Mouse (Mus musculus) T-cell, adult 2 months (primary cell): Measurements from ENCODE around the gene Gm49325.
A peak's percentile ranks its signal among the peaks of the same experiment; 100 is the strongest.

Source experiments
- DNase-seq: peaks from one replicate; pipeline ENCODE4 v3.0.0; 2022; ENCODE audit warnings: low spot score

Gene Gm49325

GRCm38 (mm10) chr10:77589117-77589516 is 16.9 kb upstream of the Gm49325 start:
- no peak for DNase-seq

GRCm38 (mm10) chr10:77589749-77590148 is 16.2 kb upstream of the Gm49325 start:
- no peak for DNase-seq

DNA sequence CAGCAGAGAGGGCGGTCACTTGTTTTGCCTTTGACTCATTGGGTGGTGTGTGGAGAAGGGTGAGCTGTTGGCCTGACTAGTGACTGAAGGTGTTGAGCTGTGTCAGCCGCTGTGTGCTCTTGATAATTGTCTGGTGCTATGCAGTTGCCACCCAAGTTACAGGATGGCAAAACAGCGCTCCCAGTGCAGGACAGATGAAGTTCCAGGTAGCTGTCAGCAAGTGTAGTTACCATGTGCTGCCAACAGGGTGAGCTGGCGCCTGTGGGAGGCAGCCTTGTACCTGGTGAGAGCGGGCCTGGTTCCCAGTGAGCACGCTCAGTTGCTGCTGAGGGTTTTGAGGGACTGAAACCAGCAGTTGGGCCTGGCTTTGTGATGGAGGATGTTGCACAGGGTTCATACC is 15.2 kb upstream of the Gm49325 start:
- DNase-seq: peak; percentile 74

GRCm38 (mm10) chr10:77591546-77591945 is 14.5 kb upstream of the Gm49325 start:
- DNase-seq: no peak

DNA sequence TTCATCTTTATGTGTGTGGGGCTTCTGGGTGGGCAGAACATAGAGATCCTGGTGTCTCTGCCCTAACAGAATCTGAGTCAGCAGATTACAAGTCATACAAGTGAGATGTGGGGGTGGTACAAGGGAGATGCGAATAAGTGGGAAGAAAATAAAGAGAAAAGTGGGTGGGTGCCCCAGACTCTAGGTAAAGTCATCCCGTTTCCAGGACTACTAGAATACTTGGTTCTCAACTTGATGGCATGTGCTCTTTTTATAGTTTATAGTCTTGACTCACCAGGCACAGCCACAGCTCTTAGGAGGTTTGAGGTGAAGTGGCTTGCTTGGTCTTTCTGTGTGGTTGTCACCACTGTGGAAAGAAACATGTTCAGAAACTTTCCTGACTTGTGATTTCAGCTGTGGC is 9.9 kb upstream of the Gm49325 start:
- no peak for DNase-seq

GRCm38 (mm10) chr10:77603021-77603420 is 3.0 kb upstream of the Gm49325 start:
- no peak for DNase-seq

- DNase-seq: peak; percentile 13
Measured at GRCm38 (mm10) chr10:77604111-77604510, 1.9 kb upstream of the Gm49325 start.

DNA sequence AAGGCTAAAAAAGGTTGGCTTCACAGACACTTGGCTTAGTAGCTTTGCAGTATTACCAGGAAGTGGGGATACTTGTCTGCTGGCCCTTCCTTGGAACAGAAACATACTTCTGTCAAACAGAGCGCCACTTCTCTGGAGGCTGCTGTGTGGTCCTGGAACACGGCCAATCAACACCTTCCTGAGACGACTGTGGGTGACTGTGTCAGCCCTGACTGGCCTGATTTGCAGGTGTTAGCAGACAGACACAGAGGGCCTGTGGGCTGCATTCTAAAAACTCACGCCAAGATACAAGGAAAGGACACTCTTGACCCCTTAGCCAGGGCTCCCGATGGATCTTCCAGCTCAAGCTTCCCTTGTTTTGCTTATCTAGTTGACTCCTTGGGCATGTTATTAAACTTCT is 1.0 kb upstream of the Gm49325 start:
- DNase-seq: no peak

DNA sequence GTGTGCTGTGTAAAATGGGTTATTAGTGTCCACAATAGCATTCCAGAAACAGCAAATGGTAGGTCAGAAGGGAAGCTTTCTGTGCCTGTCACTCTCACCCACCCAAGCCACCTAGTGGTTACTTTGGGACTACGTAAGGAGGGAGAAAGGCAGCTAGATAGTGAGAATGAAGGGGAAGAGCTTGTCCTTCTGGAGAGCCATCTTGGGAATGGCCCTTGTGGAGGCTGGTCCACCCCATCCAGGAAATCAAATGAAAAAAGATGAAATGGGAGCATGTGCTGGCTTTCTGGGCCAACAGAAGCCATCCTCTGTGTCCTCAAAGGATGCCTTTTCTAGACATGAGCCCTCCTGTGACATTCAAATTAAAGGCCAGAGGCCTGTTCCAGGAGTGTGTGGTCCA is 629 bp upstream of the Gm49325 start:
- peak; percentile 24 for DNase-seq

DNA sequence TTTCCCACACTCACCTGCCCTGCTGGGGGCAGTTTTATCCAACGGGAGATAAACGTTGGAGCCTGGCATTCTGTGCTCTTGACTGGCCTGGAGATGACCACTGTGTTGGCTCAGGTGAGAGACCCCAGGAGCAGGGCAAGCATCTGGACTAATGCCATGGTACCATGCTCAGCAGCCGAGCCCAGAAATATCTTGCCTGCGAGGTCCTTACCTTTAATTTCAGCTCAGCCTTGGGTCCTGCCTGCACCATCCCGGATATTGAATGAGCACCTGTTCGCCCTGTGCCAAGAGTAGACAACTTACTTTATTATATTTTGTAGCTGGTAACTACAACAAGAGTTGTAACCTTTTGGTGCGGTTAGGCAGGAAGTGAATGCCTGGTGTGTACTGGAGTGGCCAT is 858 bp downstream of the Gm49325 start:
- peak; percentile 78 for DNase-seq

GRCm38 (mm10) chr10:77607441-77607840 is 1.4 kb downstream of the Gm49325 start:
- DNase-seq: no peak

- DNase-seq: no peak
Measured at GRCm38 (mm10) chr10:77608589-77608988, 2.6 kb downstream of the Gm49325 start.

- DNase-seq: no peak
Measured at GRCm38 (mm10) chr10:77610221-77610961, 4.4 kb downstream of the Gm49325 start.

DNA sequence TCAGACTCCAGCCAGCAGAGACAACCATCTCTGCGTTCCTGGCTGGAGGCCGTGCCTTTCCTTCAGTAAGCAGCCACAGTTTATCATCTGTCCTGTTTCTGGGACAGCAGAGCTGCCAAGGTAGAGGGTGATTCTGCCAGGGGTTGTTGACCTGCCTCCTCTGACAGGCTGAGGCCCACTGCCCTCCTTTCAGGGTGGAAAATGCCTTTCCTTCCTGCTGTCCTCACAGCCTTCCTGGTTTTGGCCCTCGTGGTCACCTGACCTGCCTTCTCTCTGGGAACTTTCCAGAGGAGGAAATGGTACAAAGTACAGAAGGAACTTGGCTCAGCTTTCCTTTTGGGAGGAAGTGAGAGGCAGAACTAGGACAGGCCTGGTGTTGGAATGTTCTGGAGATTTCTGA is 7.4 kb downstream of the Gm49325 start:
- no peak for DNase-seq

- DNase-seq: no peak
Measured at GRCm38 (mm10) chr10:77615647-77616046, 9.7 kb downstream of the Gm49325 start.

- no peak for DNase-seq
Measured at GRCm38 (mm10) chr10:77616166-77616565, 10.2 kb downstream of the Gm49325 start.

- no peak for DNase-seq
Measured at GRCm38 (mm10) chr10:77616926-77617325, 10.9 kb downstream of the Gm49325 start.

- no peak for DNase-seq
Measured at GRCm38 (mm10) chr10:77621546-77621945, 15.5 kb downstream of the Gm49325 start.

- DNase-seq: peak; percentile 95
Measured at GRCm38 (mm10) chr10:77622055-77622988, 16.3 kb downstream of the Gm49325 start, which contains the start of gene Ube2g2. Gene Ube2g2 (plus strand): TSS chr10:77622275.

- DNase-seq: no peak
Measured at GRCm38 (mm10) chr10:77623069-77623492, 17.1 kb downstream of the Gm49325 start.

DNA sequence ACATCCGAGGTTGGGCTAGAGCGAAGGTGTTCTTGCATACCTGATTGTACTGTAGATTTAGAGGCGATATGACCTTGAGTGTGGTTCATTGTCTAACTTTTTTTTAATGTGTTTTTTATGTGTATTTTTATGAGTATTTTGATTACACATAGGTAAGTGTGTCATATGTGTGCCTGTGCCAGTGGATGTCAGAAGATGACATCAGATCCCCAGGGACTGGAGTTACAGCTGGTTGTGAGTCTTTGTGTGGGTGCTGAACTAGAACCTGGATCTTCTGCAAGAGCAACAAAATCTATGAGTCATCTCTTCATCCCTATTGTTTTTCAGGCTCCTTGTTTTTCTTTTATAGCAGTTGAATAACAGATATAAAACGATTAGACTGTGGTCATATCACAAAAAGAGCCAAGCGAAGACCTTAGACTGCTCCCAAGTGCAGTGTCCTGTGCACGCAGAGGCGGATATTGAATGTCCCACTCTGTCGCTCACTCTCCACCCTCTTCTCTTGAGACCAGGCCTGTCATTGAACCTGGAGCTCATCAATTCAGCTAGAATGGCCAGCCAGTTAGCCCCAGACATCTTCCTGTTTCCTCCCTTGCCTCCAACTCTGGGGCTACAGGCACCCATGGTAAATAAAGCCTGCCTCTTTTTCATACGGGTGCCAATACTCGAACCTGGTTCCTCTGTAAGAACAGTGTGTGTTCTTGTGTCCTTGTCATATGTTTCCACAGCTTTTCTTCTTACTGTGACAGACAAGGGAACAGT is 17.8 kb downstream of the Gm49325 start:
- no peak for DNase-seq

- no peak for DNase-seq
Measured at GRCm38 (mm10) chr10:77624570-77624995, 18.6 kb downstream of the Gm49325 start.
